Mouse (Mus musculus) limb, embryonic 14.5 days (tissue): ENCODE data around the gene Zfp935. TPM values are rescaled to one million over a fixed set of nuclear protein-coding genes. Genes with fewer than 3 reads are reported as not detected.
"Not testable (repeated sequence)": the region's sequence is repeated elsewhere in the genome, so short reads cannot be mapped to it uniquely, and the experiment has no call there.

Source experiments
- ATAC-seq: fragments of 200-750 bp; cut with Nextera tagmentation; 2 replicates; pipeline ENCODE4 v1.8.0; 2017; ENCODE audit warnings: low read depth, moderate number of reproducible peaks, moderate TSS enrichment; ENCODE audit not compliant: low FRiP score
- DNase-seq: peaks from one replicate; pipeline ENCODE4 v3.0.0-alpha.2; 2015; ENCODE audit warnings: low spot score
- H3K27ac ChIP-seq: fragments of 300-500 bp; sonication (generic); replicated peaks from 2 replicates; pipeline ENCODE4 v1.5.1; 2014; ENCODE audit warnings: low read depth, mild to moderate bottlenecking, low read length, moderate library complexity, mixed read lengths
- H3K27me3 ChIP-seq: fragments of 300-500 bp; sonication (generic); 2 replicates; pipeline ENCODE4 v1.6.1; 2014; ENCODE audit warnings: low read length, mixed read lengths; ENCODE audit not compliant: control insufficient read depth, insufficient read depth
- H3K36me3 ChIP-seq: fragments of 300-500 bp; sonication (generic); 2 replicates; pipeline ENCODE4 v1.6.1; 2014; ENCODE audit warnings: mild to moderate bottlenecking, low read length, moderate library complexity, mixed read lengths; ENCODE audit not compliant: control insufficient read depth, insufficient read depth
- H3K4me1 ChIP-seq: fragments of 300-500 bp; sonication (generic); 2 replicates; pipeline ENCODE4 v1.6.1; 2014; ENCODE audit warnings: antibody characterized with exemption, low read length, mixed read lengths; ENCODE audit not compliant: control insufficient read depth, insufficient read depth
- H3K4me2 ChIP-seq: fragments of 300-500 bp; sonication (generic); replicated peaks from 2 replicates; pipeline ENCODE4 v1.6.1; 2014; ENCODE audit warnings: low read depth, mild to moderate bottlenecking, low read length, moderate library complexity; ENCODE audit not compliant: severe bottlenecking
- H3K4me3 ChIP-seq: fragments of 300-500 bp; sonication (generic); replicated peaks from 2 replicates; pipeline ENCODE4 v1.5.1; 2014; ENCODE audit warnings: low read length
- H3K9ac ChIP-seq: fragments of 300-500 bp; sonication (generic); 2 replicates; pipeline ENCODE4 v1.6.1; 2014; ENCODE audit warnings: mild to moderate bottlenecking, low read depth, low read length, moderate library complexity; ENCODE audit not compliant: severe bottlenecking
- H3K9me3 ChIP-seq: fragments of 300-500 bp; sonication (generic); 2 replicates; pipeline ENCODE4 v1.6.1; 2016; ENCODE audit warnings: low read length; ENCODE audit not compliant: control insufficient read depth
- WGBS: fragments of 180-500 bp; shearing (Covaris S2); extraction: QIAGEN DNeasy Blood & Tissue Kit; methylation state at CpG from one replicate; pipeline ENCODE4 v1.1.7; 2014; 5-methylcytosine and 5-hydroxymethylcytosine counted together
- microRNA-seq: library from miRNA; unstranded; fragments of <30 nt; microRNA quantifications from one replicate; pipeline ENCODE4, GENCODE M21; 2016
- polyA plus RNA-seq, 2 experiments: library from polyadenylated mRNA; depleted of rRNA in 1 of 2; stranded (reverse) in 1 of 2; unstranded in 1 of 2; fragments of >200 nt; fragmentation: Nextera tagmentation in 1 of 2; extraction: Ambion mirVana in 1 of 2; gene quantifications; 2 replicates each; pipeline versions ENCODE4 v1.2.1 to v1.2.3; 2012 to 2014

Gene Zfp935
- polyA plus RNA-seq, 2 experiments: not detected

DNA sequence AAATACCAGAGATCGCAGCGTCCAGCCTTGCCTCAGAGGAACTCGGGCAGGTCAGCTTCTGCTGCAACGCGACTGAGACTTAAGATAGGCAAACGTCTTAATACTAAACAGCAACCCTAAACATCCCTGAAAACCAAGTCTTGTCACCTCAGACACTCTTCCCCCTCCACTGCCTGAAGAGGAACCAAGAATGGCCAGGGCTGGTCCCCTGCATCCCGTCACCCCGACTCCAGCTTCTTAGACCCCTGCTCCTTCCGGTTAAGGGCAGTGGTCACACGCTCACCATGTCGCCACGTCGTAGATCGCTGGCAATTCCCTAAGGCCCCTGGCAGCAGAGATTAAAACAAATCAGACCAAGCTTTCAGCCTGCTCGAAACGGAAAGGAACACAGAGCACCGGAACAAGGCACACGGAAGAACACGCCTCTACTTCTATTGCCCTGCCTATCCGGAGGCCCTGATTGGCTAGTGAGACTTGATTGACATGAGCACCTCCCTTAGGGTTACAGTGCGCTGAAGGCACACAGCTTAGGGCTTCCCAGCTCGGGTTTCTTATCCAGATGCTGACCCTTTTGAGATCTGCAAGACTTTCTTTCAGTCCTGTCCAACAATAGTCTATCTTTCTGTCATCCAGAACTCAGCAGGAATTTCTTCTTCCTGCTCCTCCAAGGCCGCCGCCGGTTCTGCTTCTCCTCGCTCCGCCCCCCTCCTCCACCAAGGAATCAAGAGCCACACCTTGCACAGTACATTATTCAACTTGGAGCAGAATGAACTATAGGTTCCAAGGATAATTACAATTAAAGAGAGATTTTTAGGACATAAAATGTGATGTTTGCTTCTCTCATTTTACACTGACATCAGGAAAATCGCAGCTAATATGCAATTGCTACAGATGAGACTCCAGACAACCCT lies 91.6 kb downstream of the Zfp935 start, which contains the start of gene Gm49359:
Gm49359 (minus strand) TSS at position 409 of the 911 bp plus-strand sequence.
- peak within 1 kb of the TSS; percentile 55; the same call in 1 of the 2 replicates for H3K27ac ChIP-seq

More for the DNA sequence above, 91.6 kb downstream of the Zfp935 start, which contains the start of gene Gm49359:
- ATAC-seq (peak; percentile 98), DNase-seq (peak; percentile 92)
- Histone ChIP-seq H3K9ac (peak within 1 kb of the TSS; percentile 81), H3K9me3 (peaks cover 15% of the 10 kb centered on the region), H3K4me3 (peak within 1 kb of the TSS; percentile 60), H3K4me2 (peak within 1 kb of the TSS; percentile 32)
- not testable (repeated sequence) for H3K27me3 ChIP-seq, H3K36me3 ChIP-seq, H3K4me1 ChIP-seq
- WGBS: 3% methylated on average over 28 of the region's 28 CpGs

Small RNA genes lying within 50 kb of the gene (microRNA-seq; reads per million reads assigned to microRNA genes)
- gene Gm22256: not detected

Other genes starting within 250 kb of the Zfp935 start
- gene Gm3604, start 175.3 kb downstream of the Zfp935 start, polyA plus RNA-seq (2012; rRNA removed): 1.1 and 2.2 TPM in 2 replicates
- 4.5 and 4.6 TPM in 2 replicates for gene Gm3604, start 175.3 kb downstream of the Zfp935 start, polyA plus RNA-seq (2014; fragmentation: Nextera tagmentation; extraction: Ambion mirVana)
- gene Gm49359, start 91.7 kb downstream of the Zfp935 start, polyA plus RNA-seq (2012; rRNA removed): 4.4 and 7.4 TPM in 2 replicates
- 10.0 and 11.3 TPM in 2 replicates for gene Gm49359, start 91.7 kb downstream of the Zfp935 start, polyA plus RNA-seq (2014; fragmentation: Nextera tagmentation; extraction: Ambion mirVana)
- 12.1 and 12.4 TPM in 2 replicates for gene Zfp934, start 12.7 kb upstream of the Zfp935 start, polyA plus RNA-seq (2012; rRNA removed)
- gene Zfp934, start 12.7 kb upstream of the Zfp935 start, polyA plus RNA-seq (2014; fragmentation: Nextera tagmentation; extraction: Ambion mirVana): 18.0 and 18.2 TPM in 2 replicates
- gene 6720489N17Rik, start 65.7 kb upstream of the Zfp935 start, polyA plus RNA-seq (2012; rRNA removed): 3.8 and 5.8 TPM in 2 replicates
- gene 6720489N17Rik, start 65.7 kb upstream of the Zfp935 start, polyA plus RNA-seq (2014; fragmentation: Nextera tagmentation; extraction: Ambion mirVana): 10.0 and 10.7 TPM in 2 replicates
- 17.3 and 24.2 TPM in 2 replicates for gene Platr25, start 202.2 kb upstream of the Zfp935 start, polyA plus RNA-seq (2012; rRNA removed)
- gene Platr25, start 202.2 kb upstream of the Zfp935 start, polyA plus RNA-seq (2014; fragmentation: Nextera tagmentation; extraction: Ambion mirVana): 29.4 and 30.4 TPM in 2 replicates
- gene Gm5141, start 227.3 kb upstream of the Zfp935 start, polyA plus RNA-seq (2012; rRNA removed): 2.7 and 6.3 TPM in 2 replicates
- 9.7 and 10.6 TPM in 2 replicates for gene Gm5141, start 227.3 kb upstream of the Zfp935 start, polyA plus RNA-seq (2014; fragmentation: Nextera tagmentation; extraction: Ambion mirVana)